Mouse (Mus musculus) kidney, adult 2 months (tissue): ENCODE measurements around the gene 2310057N15Rik.
"Not testable (repeated sequence)": the region's sequence is repeated elsewhere in the genome, so short reads cannot be mapped to it uniquely, and the experiment has no call there.

Experiments
- CTCF ChIP-seq: fragments of 200-500 bp; conservative IDR thresholded peaks from 2 replicates; pipeline ENCODE4 v1.5.1; 2011; ENCODE audit warnings: low read depth, mild to moderate bottlenecking, control low read depth, low read length, moderate library complexity, mixed read lengths; ENCODE audit not compliant: insufficient read depth, insufficient read length
- POLR2A ChIP-seq: fragments of 200-500 bp; IDR thresholded peaks from one replicate; pipeline ENCODE4 v1.6.1; 2011; ENCODE audit warnings: low read depth, low read length, control low read depth

- TF ChIP-seq POLR2A, CTCF: not testable (repeated sequence)
These were observed 15.5 kb downstream of the 2310057N15Rik start, which contains the start of gene 2310034C09Rik for GRCm38 (mm10) chr16:88758547-88758946.
